Mouse (Mus musculus): ENCODE results near the gene Pcp4. TPM values are rescaled to one million over a fixed set of nuclear protein-coding genes. Genes with fewer than 3 reads are reported as not detected.
"Not testable (repeated sequence)": the region's sequence is repeated elsewhere in the genome, so short reads cannot be mapped to it uniquely, and the experiment has no call there.

The Pcp4 gene
- 177 and 218 TPM in 2 replicates for polyA plus RNA-seq (2015; fragmentation: Nextera tagmentation; extraction: Ambion mirVana)

GRCm38 (mm10) chr16:96467445-96467844, at the start of gene Pcp4:
TSS of gene Pcp4 (plus strand) at chr16:96467606.
- no peaks in the 10 kb centered on the region for H3K9me3 ChIP-seq
- 11% methylated on average over 8 of the region's 8 CpGs for WGBS
- peaks cover 22% of the 10 kb centered on the region for H3K4me1 ChIP-seq (replicated peaks)
- peak within 1 kb of the TSS; percentile 32; the same call in 1 of the 2 replicates for H3K27ac ChIP-seq
- H3K4me2 ChIP-seq (replicated peaks): peak within 1 kb of the TSS; percentile 48
- H3K4me3 ChIP-seq (replicated peaks): peak within 1 kb of the TSS; percentile 28
- peak within 1 kb of the TSS; percentile 44; the same call in 1 of the 2 replicates for H3K9ac ChIP-seq (replicated peaks)
- peak; percentile 82 for ATAC-seq
- H3K27me3 ChIP-seq: no peaks in the 10 kb centered on the region; the same call in 1 of the 2 replicates
- H3K36me3 ChIP-seq: no peaks in the 10 kb centered on the region

- no peaks in the 10 kb centered on the region for H3K9me3 ChIP-seq
- H3K27ac ChIP-seq: no peak overlapping the region
- WGBS: 82% methylated on average over 2 of the region's 2 CpGs
- no peak for ATAC-seq
- H3K36me3 ChIP-seq: no peaks in the 10 kb centered on the region
- no peaks in the 10 kb centered on the region for H3K27me3 ChIP-seq
- no peak overlapping the region for H3K4me2 ChIP-seq (replicated peaks)
- H3K4me1 ChIP-seq (replicated peaks): no peaks in the 10 kb centered on the region
- H3K4me3 ChIP-seq (replicated peaks): no peak overlapping the region
- H3K9ac ChIP-seq (replicated peaks): no peak overlapping the region
These were observed 42.4 kb upstream of the Pcp4 start for GRCm38 (mm10) chr16:96425044-96425443.

GRCm38 (mm10) chr16:96426671-96427070, 40.7 kb upstream of the Pcp4 start:
- no peak overlapping the region for H3K4me2 ChIP-seq (replicated peaks)
- H3K4me3 ChIP-seq (replicated peaks): no peak overlapping the region
- no peaks in the 10 kb centered on the region for H3K4me1 ChIP-seq (replicated peaks)
- H3K9ac ChIP-seq (replicated peaks): no peak overlapping the region
- H3K27ac ChIP-seq: no peak overlapping the region
- no peaks in the 10 kb centered on the region for H3K36me3 ChIP-seq
- H3K9me3 ChIP-seq: no peaks in the 10 kb centered on the region
- ATAC-seq: no peak
- H3K27me3 ChIP-seq: no peaks in the 10 kb centered on the region
- 85% methylated on average over 7 of the region's 7 CpGs for WGBS

- H3K4me2 ChIP-seq (replicated peaks): no peak overlapping the region
- no peaks in the 10 kb centered on the region for H3K4me1 ChIP-seq (replicated peaks)
- H3K9me3 ChIP-seq: no peaks in the 10 kb centered on the region
- H3K36me3 ChIP-seq: no peaks in the 10 kb centered on the region
- WGBS: 71% methylated on average over 3 of the region's 3 CpGs
- H3K9ac ChIP-seq (replicated peaks): no peak overlapping the region
- H3K27ac ChIP-seq: no peak overlapping the region
- H3K27me3 ChIP-seq: no peaks in the 10 kb centered on the region
- H3K4me3 ChIP-seq (replicated peaks): no peak overlapping the region
- no peak for ATAC-seq
These were observed 38.4 kb upstream of the Pcp4 start for GRCm38 (mm10) chr16:96429046-96429445.

GRCm38 (mm10) chr16:96433266-96433665, 34.1 kb upstream of the Pcp4 start:
- no peak overlapping the region for H3K27ac ChIP-seq
- H3K9me3 ChIP-seq: no peaks in the 10 kb centered on the region
- ATAC-seq: no peak
- no peaks in the 10 kb centered on the region for H3K36me3 ChIP-seq
- H3K27me3 ChIP-seq: no peaks in the 10 kb centered on the region
- H3K4me3 ChIP-seq (replicated peaks): no peak overlapping the region
- H3K4me2 ChIP-seq (replicated peaks): no peak overlapping the region
- WGBS: 84% methylated on average over 10 of the region's 10 CpGs
- H3K9ac ChIP-seq (replicated peaks): no peak overlapping the region
- H3K4me1 ChIP-seq (replicated peaks): no peaks in the 10 kb centered on the region

GRCm38 (mm10) chr16:96434024-96434785, 33.2 kb upstream of the Pcp4 start:
- H3K27ac ChIP-seq: no peak overlapping the region
- no peaks in the 10 kb centered on the region for H3K9me3 ChIP-seq
- ATAC-seq: no peak
- H3K4me2 ChIP-seq (replicated peaks): no peak overlapping the region
- H3K4me1 ChIP-seq (replicated peaks): no peaks in the 10 kb centered on the region
- H3K36me3 ChIP-seq: no peaks in the 10 kb centered on the region
- no peak overlapping the region for H3K4me3 ChIP-seq (replicated peaks)
- no peak overlapping the region for H3K9ac ChIP-seq (replicated peaks)
- no peaks in the 10 kb centered on the region for H3K27me3 ChIP-seq
- 84% methylated on average over 3 of the region's 3 CpGs for WGBS

GRCm38 (mm10) chr16:96438946-96439345, 28.5 kb upstream of the Pcp4 start:
- H3K27ac ChIP-seq: no peak overlapping the region
- H3K4me2 ChIP-seq (replicated peaks): no peak overlapping the region
- 0 out of 2 replicates have a peak, but pooled peaks cover 4% of the 10 kb centered on the region for H3K4me1 ChIP-seq (replicated peaks)
- H3K36me3 ChIP-seq: no peaks in the 10 kb centered on the region
- H3K9ac ChIP-seq (replicated peaks): no peak overlapping the region
- ATAC-seq: no peak
- H3K27me3 ChIP-seq: no peaks in the 10 kb centered on the region
- H3K4me3 ChIP-seq (replicated peaks): no peak overlapping the region
- no peaks in the 10 kb centered on the region for H3K9me3 ChIP-seq
- WGBS: 88% methylated on average over 5 of the region's 5 CpGs

- Histone ChIP-seq H3K4me2 (replicated peaks) (no peak overlapping the region), H3K36me3 (no peaks in the 10 kb centered on the region), H3K9me3 (no peaks in the 10 kb centered on the region), H3K27me3 (no peaks in the 10 kb centered on the region), H3K4me3 (replicated peaks) (no peak overlapping the region), H3K27ac (no peak overlapping the region), H3K9ac (replicated peaks) (no peak overlapping the region), H3K4me1 (replicated peaks) (0 out of 2 replicates have a peak, but pooled peaks cover 4% of the 10 kb centered on the region)
- 85% methylated on average over 4 of the region's 4 CpGs for WGBS
- no peak for ATAC-seq
These were observed 27.7 kb upstream of the Pcp4 start for GRCm38 (mm10) chr16:96439682-96440081.

GRCm38 (mm10) chr16:96440871-96441270, 26.5 kb upstream of the Pcp4 start:
- Histone ChIP-seq H3K27ac (no peak overlapping the region), H3K4me1 (replicated peaks) (0 out of 2 replicates have a peak, but pooled peaks cover 4% of the 10 kb centered on the region), H3K36me3 (no peaks in the 10 kb centered on the region), H3K27me3 (no peaks in the 10 kb centered on the region), H3K4me2 (replicated peaks) (no peak overlapping the region), H3K9me3 (no peaks in the 10 kb centered on the region), H3K4me3 (replicated peaks) (no peak overlapping the region), H3K9ac (replicated peaks) (no peak overlapping the region)
- peak; percentile 79 for ATAC-seq
- 78% methylated on average over 8 of the region's 8 CpGs for WGBS

- Histone ChIP-seq H3K4me2 (replicated peaks) (no peak overlapping the region), H3K9ac (replicated peaks) (no peak overlapping the region), H3K9me3 (no peaks in the 10 kb centered on the region), H3K4me3 (replicated peaks) (no peak overlapping the region), H3K4me1 (replicated peaks) (0 out of 2 replicates have a peak, but pooled peaks cover 4% of the 10 kb centered on the region), H3K27ac (no peak overlapping the region), H3K27me3 (no peaks in the 10 kb centered on the region), H3K36me3 (no peaks in the 10 kb centered on the region)
- WGBS: 87% methylated on average over 3 of the region's 3 CpGs
- no peak for ATAC-seq
These were observed 25.6 kb upstream of the Pcp4 start for GRCm38 (mm10) chr16:96441826-96442225.

- Histone ChIP-seq H3K4me1 (replicated peaks) (0 out of 2 replicates have a peak, but pooled peaks cover 4% of the 10 kb centered on the region), H3K36me3 (no peaks in the 10 kb centered on the region), H3K27me3 (no peaks in the 10 kb centered on the region), H3K9me3 (no peaks in the 10 kb centered on the region), H3K9ac (replicated peaks) (no peak within 1 kb of the TSS), H3K27ac (no peak within 1 kb of the TSS), H3K4me3 (replicated peaks) (no peak within 1 kb of the TSS), H3K4me2 (replicated peaks) (no peak within 1 kb of the TSS)
- no peak for ATAC-seq
- WGBS: 95% methylated on average over 2 of the region's 2 CpGs
These were observed 23.9 kb upstream of the Pcp4 start, which contains the start of gene Itgb2l for GRCm38 (mm10) chr16:96443468-96443867. TSS of gene Itgb2l (minus strand) at chr16:96443619.

- not testable (repeated sequence) for H3K9ac ChIP-seq (replicated peaks); ATAC-seq; H3K4me2 ChIP-seq (replicated peaks); H3K27ac ChIP-seq; H3K9me3 ChIP-seq; H3K4me1 ChIP-seq (replicated peaks); H3K27me3 ChIP-seq; H3K4me3 ChIP-seq (replicated peaks); H3K36me3 ChIP-seq
- 94% methylated on average over 16 of the region's 16 CpGs for WGBS
These were observed 16.5 kb upstream of the Pcp4 start for GRCm38 (mm10) chr16:96450871-96451270.

Data from midbrain, embryonic 13.5 days (tissue).